Mouse (Mus musculus): ENCODE measurements around the gene Ubr2.

Ubr2 gene

GRCm38 (mm10) chr17:46881728-46882127, 128.6 kb downstream of the Ubr2 start:
- no peak for DNase-seq (ENCODE audit: low read depth)

- no peak for DNase-seq (ENCODE audit: low read depth)
These were observed 130.0 kb downstream of the Ubr2 start for GRCm38 (mm10) chr17:46880322-46880721.

- DNase-seq (ENCODE audit: low read depth), result peak; percentile 88
These were observed 130.5 kb downstream of the Ubr2 start for GRCm38 (mm10) chr17:46879841-46880311.

Measured in induced T-regulatory cell, adult 2 months (primary cell).